Mouse (Mus musculus) CH12.LX (cell line): Measurements from ENCODE around the gene Atg16l2.

ENCODE experiments used
- POLR2A ChIP-seq: IDR thresholded peaks from 2 replicates; pipeline ENCODE4 v1.6.1; 2011; ENCODE audit warnings: low read depth, mild to moderate bottlenecking, improper control_type of control experiment, low read length
- RAD21 ChIP-seq: IDR thresholded peaks from 2 replicates; pipeline ENCODE4 v1.6.1; 2011; ENCODE audit warnings: low read depth, mild to moderate bottlenecking, low read length, improper control_type of control experiment, moderate library complexity

GRCm38 (mm10) chr7:101261941-101262546 lies 40.0 kb downstream of the Atg16l2 start:
- no peak for TF ChIP-seq RAD21
- no peak for TF ChIP-seq POLR2A
